Mouse (Mus musculus) B cell, adult (primary cell): ENCODE data around the gene Whamm. TPM values are rescaled to one million over a fixed set of nuclear protein-coding genes. Genes with fewer than 3 reads are reported as not detected.

Source experiments
- total RNA-seq: library from RNA; stranded (reverse); gene quantifications from 4 replicates; pipeline ENCODE4 v1.2.4, GENCODE M21; 2023; ENCODE audit not compliant: inconsistent age

The Whamm gene
- total RNA-seq = 25.0 to 28.6 TPM (median 27.8 TPM) in 4 replicates

GRCm38 (mm10) chr7:81571108-81571940 is at the start of gene Whamm:
Gene Whamm (plus strand): TSS chr7:81571266.

DNA sequence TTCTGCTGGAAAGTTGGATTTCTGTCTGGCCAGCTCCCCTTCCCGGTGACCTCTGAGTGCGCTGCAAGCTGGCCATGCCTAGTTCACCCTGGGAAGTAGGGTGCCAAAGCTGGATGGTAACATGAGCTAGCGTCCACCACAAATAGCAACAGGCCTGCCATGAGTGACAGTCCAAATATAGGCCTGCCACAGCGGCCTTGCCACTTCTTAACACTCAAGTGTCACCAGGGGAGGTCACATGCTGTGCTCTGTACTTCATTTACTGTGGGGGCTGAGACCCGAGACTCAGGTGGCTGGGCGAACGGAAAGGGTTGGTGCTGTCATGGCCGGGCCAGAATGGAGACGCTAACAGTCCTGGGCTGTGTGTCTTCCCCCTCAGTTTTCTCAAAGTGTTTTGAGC is 4.2 kb upstream of the Whamm start, which contains the start of gene Fsd2:
Gene Fsd2, minus strand, starts transcription at position 53 of the 400 bp plus-strand sequence.

Other genes starting within 250 kb of the Whamm start
- gene Rps17, start 226.0 kb upstream of the Whamm start, total RNA-seq = 1,643 to 1,736 TPM (median 1,697 TPM) in 4 replicates
- gene Cpeb1, start 115.8 kb upstream of the Whamm start, total RNA-seq = not detected in 4 replicates
- gene Ap3b2, start 77.3 kb upstream of the Whamm start, total RNA-seq = not detected in 4 replicates
- not detected in 4 replicates for gene BC048679, start 73.0 kb upstream of the Whamm start, total RNA-seq
- gene Fsd2, start 4.3 kb upstream of the Whamm start, total RNA-seq = 0.26 to 0.70 TPM (median 0.50 TPM) in 4 replicates
- gene Homer2, start 136.3 kb downstream of the Whamm start, total RNA-seq = not detected in 4 replicates
- gene Ramac, start 191.7 kb downstream of the Whamm start, total RNA-seq = 37.2 to 47.1 TPM (median 40.7 TPM) in 4 replicates
- 28.8 to 34.4 TPM (median 32.7 TPM) in 4 replicates for gene 3110040N11Rik, start 218.2 kb downstream of the Whamm start, total RNA-seq